Comparison of ENCODE assay signal across 25 mouse cellular contexts in genomic region chr4:55724286-55724685, GRCm38 (mm10).
A peak's percentile ranks its signal among the peaks of the same experiment; 100 is the strongest.
DNase-seq lines count a peak whose midpoint lies in the region; ATAC-seq and TF ChIP-seq lines count a peak whose summit lies in the region.
"Had no signal": no experiment of that assay in that cellular context is flagged by ENCODE, and none has a peak within 500 bp of the region (broad histone marks: within the 10 kb centered on the region; RNA-seq: fewer than 3 reads in every experiment).

No protein-coding gene starts in this region.

- H3K36me3 ChIP-seq in lung, embryonic 14.5 days (ENCODE audit: insufficient read depth), result no peaks in the 10 kb centered on the region
- H3K36me3 ChIP-seq in forebrain, embryonic 15.5 days, result no peaks in the 10 kb centered on the region
- H3K36me3 ChIP-seq: G1E had no signal

- H3K4me1 ChIP-seq in lung, embryonic 14.5 days (ENCODE audit: insufficient read depth), result peaks cover 7% of the 10 kb centered on the region; the same call in 1 of the 2 replicates
- peaks cover 10% of the 10 kb centered on the region for H3K4me1 ChIP-seq in lung, adult 2 months (ENCODE audit: control insufficient read depth, insufficient read depth, low read length)
- peaks cover 11% of the 10 kb centered on the region for H3K4me1 ChIP-seq in forebrain, embryonic 15.5 days

- H3K27me3 ChIP-seq in lung, embryonic 14.5 days (ENCODE audit: insufficient read depth, low read length), result no peaks in the 10 kb centered on the region
- no peaks in the 10 kb centered on the region for H3K27me3 ChIP-seq in forebrain, embryonic 15.5 days
- H3K27me3 ChIP-seq: CH12.LX, Patski had no signal

- H3K27ac ChIP-seq in lung, embryonic 14.5 days (ENCODE audit: low read depth), result no peak overlapping the region
- no peak overlapping the region for H3K27ac ChIP-seq in forebrain, embryonic 15.5 days (replicated peaks)

- H3K9me3 ChIP-seq in lung, embryonic 14.5 days (ENCODE audit: low read depth, low read length), result no peaks in the 10 kb centered on the region
- no peaks in the 10 kb centered on the region for H3K9me3 ChIP-seq in forebrain, embryonic 15.5 days

- DNase-seq in lung, embryonic 14.5 days, result peak; percentile 19
- no peak for DNase-seq in lung, adult 2 months
- DNase-seq in 3T3-L1 (ENCODE audit: low read depth, low spot score), result peak; percentile 61
- peak; percentile 77 for DNase-seq in NIH3T3 (ENCODE audit: low read depth)
- peak; percentile 64 for DNase-seq in adipocyte (ENCODE audit: low spot score)
- no peak for DNase-seq in embryo, embryonic 9.5 days (ENCODE audit: extremely low spot score)
- no peak for DNase-seq in layer of hippocampus, postnatal 14 days (ENCODE audit: low spot score in 2 of 2)
- DNase-seq: adrenal gland, adult 2 months; adrenal gland, adult 8-10 months; adrenal gland, postnatal 10 days; adrenal gland, postnatal 14 days; adrenal gland, postnatal 25 days; adrenal gland, postnatal 36 days; B cell, adult 2 months; cerebellum, adult 11 months; cerebellum, adult 11-12 months; cerebellum, adult 18-20 months; cerebellum, adult 2 months; cerebellum, adult 8-10 months had no signal

- no peak for TF ChIP-seq POLR2A in lung, adult 2 months (IDR thresholded peaks at IDR 0.05; ENCODE audit: borderline replicate concordance, extremely low read depth, low read depth, low read length)

- no peak for ATAC-seq in lung, embryonic 14.5 days (ENCODE audit: insufficient read depth)
- no peak for ATAC-seq in forebrain, embryonic 15.5 days (replicated peaks)
- ATAC-seq: activated CD4-positive, CD25-positive, alpha-beta regulatory T cell, adult 4 months; CD4-positive, CD25-positive, alpha-beta regulatory T cell, adult 4 months; Patski had no signal

- H3K9ac ChIP-seq in lung, embryonic 14.5 days, result no peak overlapping the region
- H3K9ac ChIP-seq in forebrain, embryonic 15.5 days (replicated peaks), result no peak overlapping the region

- H3K4me2 ChIP-seq in lung, embryonic 14.5 days, result no peak overlapping the region
- no peak overlapping the region for H3K4me2 ChIP-seq in forebrain, embryonic 15.5 days (replicated peaks)

- no peak overlapping the region for H3K4me3 ChIP-seq in lung, embryonic 14.5 days (ENCODE audit: low read depth, low read length)
- no peak overlapping the region for H3K4me3 ChIP-seq in lung, adult 2 months (replicated peaks; ENCODE audit: extremely low read depth, low read depth, low read length)
- no peak overlapping the region for H3K4me3 ChIP-seq in forebrain, embryonic 15.5 days

- WGBS in lung, embryonic 14.5 days, result 79% methylated on average over 1 of the region's 1 CpGs
- WGBS in lung, adult 2 months, result 86% methylated on average over 1 of the region's 1 CpGs
- 96% methylated on average over 1 of the region's 1 CpGs for WGBS in forebrain, embryonic 15.5 days

- TF ChIP-seq CTCF in lung, embryonic 14.5 days (IDR thresholded peaks at IDR 0.05; ENCODE audit: low read depth), result no peak
- no peak for TF ChIP-seq CTCF in lung, adult 2 months (IDR thresholded peaks at IDR 0.05; ENCODE audit: insufficient read depth, low read length)

Comparison
In these comparisons a context has a peak if more than half of its experiments do, and no peak if none do; other contexts are left out.
1. DNase-seq: peak in lung, embryonic 14.5 days (single experiment), 3T3-L1 (single experiment), NIH3T3 (single experiment) and adipocyte (single experiment); none in lung, adult 2 months (single experiment), embryo, embryonic 9.5 days (single experiment) and layer of hippocampus, postnatal 14 days (0 of 2).